ENCODE assay signal across 8 mouse cellular contexts in the genomic region with DNA sequence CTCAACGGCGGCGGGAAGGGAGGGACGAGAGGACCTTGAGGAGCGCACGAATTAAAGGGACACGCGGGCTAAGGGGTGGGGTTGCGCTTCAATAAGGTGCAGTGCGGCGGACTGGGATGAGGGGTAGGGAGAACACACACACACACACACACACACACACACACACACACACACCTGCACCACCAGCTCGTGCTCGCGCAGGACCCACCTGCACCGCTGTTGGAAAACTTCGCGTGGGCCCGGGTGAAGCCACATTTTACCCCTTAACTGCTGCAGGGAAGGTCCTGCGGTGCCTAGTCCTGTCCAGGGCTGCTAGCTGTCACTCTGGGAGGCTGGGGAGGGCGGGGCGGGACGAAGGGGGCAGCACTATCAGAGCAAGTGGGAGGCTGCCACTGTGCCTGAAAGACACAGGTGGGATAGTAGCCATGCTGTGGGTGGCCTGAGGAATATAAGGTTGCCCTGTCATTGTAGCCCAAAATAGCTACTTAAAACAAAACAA. TPM values are rescaled to one million over a fixed set of nuclear protein-coding genes. Genes with fewer than 3 reads are reported as not detected.
DNase-seq lines count a peak whose midpoint lies in the region; ATAC-seq and TF ChIP-seq lines count a peak whose summit lies in the region.

A gene (minus strand): TSS at position 321 of the 499 bp plus-strand sequence.

- H3K4me2 ChIP-seq in heart, embryonic 11.5 days: peak within 1 kb of the TSS; percentile 79
- peak within 1 kb of the TSS; percentile 75 for H3K4me2 ChIP-seq in midbrain, embryonic 15.5 days

- H3K4me3 ChIP-seq in bone marrow, adult 2 months (replicated peaks; ENCODE audit: control insufficient read depth, low read depth, low read length): peak within 1 kb of the TSS; percentile 47
- peak within 1 kb of the TSS; percentile 73 for H3K4me3 ChIP-seq in heart, embryonic 11.5 days (ENCODE audit: low read depth, low read length)
- peak within 1 kb of the TSS; percentile 69 for H3K4me3 ChIP-seq in midbrain, embryonic 15.5 days

- no peaks in the 10 kb centered on the region for H3K9me3 ChIP-seq in heart, embryonic 11.5 days (replicated peaks; ENCODE audit: control insufficient read depth, low read length)
- H3K9me3 ChIP-seq in midbrain, embryonic 15.5 days: no peaks in the 10 kb centered on the region

- no peak for DNase-seq in layer of hippocampus, adult 8-10 months (ENCODE audit: low spot score in 2 of 2)
- DNase-seq in layer of hippocampus, adult 9-11 months: no peak
- no peak for DNase-seq in left cerebral cortex, adult 8-10 months (ENCODE audit: low spot score in 2 of 2)
- DNase-seq in frontal cortex, postnatal 25 days (ENCODE audit: low spot score in 2 of 2): no peak

- TF ChIP-seq POLR2A in bone marrow, adult 2 months (IDR thresholded peaks at IDR 0.05; ENCODE audit: borderline replicate concordance, control insufficient read depth, low read depth, low read length): no peak

- H3K4me1 ChIP-seq in bone marrow, adult 2 months (ENCODE audit: control insufficient read depth, insufficient read depth, low read length): no peaks in the 10 kb centered on the region
- no peaks in the 10 kb centered on the region for H3K4me1 ChIP-seq in heart, embryonic 11.5 days (ENCODE audit: control insufficient read depth, insufficient read depth, low read length)
- H3K4me1 ChIP-seq in midbrain, embryonic 15.5 days: peaks cover 6% of the 10 kb centered on the region

- ATAC-seq in heart, embryonic 11.5 days (replicated peaks; ENCODE audit: insufficient number of reproducible peaks, low FRiP score, low TSS enrichment): peak; percentile 67
- ATAC-seq in midbrain, embryonic 15.5 days (replicated peaks): peak; percentile 80; the same call in 1 of the 2 replicates
- ATAC-seq in activated CD4-positive, CD25-positive, alpha-beta regulatory T cell, adult 4 months: no peak

- H3K27me3 ChIP-seq in heart, embryonic 11.5 days (ENCODE audit: control insufficient read depth, insufficient read depth, low read length): no peaks in the 10 kb centered on the region
- H3K27me3 ChIP-seq in midbrain, embryonic 15.5 days (replicated peaks): no peaks in the 10 kb centered on the region

- H3K9ac ChIP-seq in heart, embryonic 11.5 days (ENCODE audit: low read depth, low read length): peak within 1 kb of the TSS; percentile 83
- peak within 1 kb of the TSS; percentile 63 for H3K9ac ChIP-seq in midbrain, embryonic 15.5 days

- WGBS in bone marrow, adult 2 months: 2% methylated on average over 22 of the region's 22 CpGs
- WGBS in heart, embryonic 11.5 days (ENCODE audit: insufficient replicate concordance): 4% methylated on average over 22 of the region's 22 CpGs
- 2% methylated on average over 22 of the region's 22 CpGs for WGBS in midbrain, embryonic 15.5 days

- H3K27ac ChIP-seq in bone marrow, adult 2 months (ENCODE audit: control insufficient read depth, insufficient read depth, low read depth, low read length, poor library complexity): no peak within 1 kb of the TSS
- H3K27ac ChIP-seq in heart, embryonic 11.5 days (ENCODE audit: low read depth, low read length): peak within 1 kb of the TSS; percentile 62
- peak within 1 kb of the TSS; percentile 79 for H3K27ac ChIP-seq in midbrain, embryonic 15.5 days

- no peak for TF ChIP-seq CTCF in bone marrow, adult 2 months (IDR thresholded peaks at IDR 0.05; ENCODE audit: control insufficient read depth, insufficient read depth, low read length)

- H3K36me3 ChIP-seq in heart, embryonic 11.5 days (ENCODE audit: control insufficient read depth, insufficient read depth, low read length): no peaks in the 10 kb centered on the region
- H3K36me3 ChIP-seq in midbrain, embryonic 15.5 days (replicated peaks): no peaks in the 10 kb centered on the region

RNA-seq across cellular contexts. Expression of the gene that starts here (rescaled TPM):
- 100 to 1,000 TPM; 182 to 214 (median 199) TPM for total RNA-seq in layer of hippocampus, adult 8-10 months (2022)
- polyA plus RNA-seq in bone marrow, adult 2 months (2011; ENCODE audit: insufficient read depth, insufficient read length, low replicate concordance, missing spikeins): 1.6 and 3.4 TPM in 2 replicates
- polyA plus RNA-seq in heart, embryonic 11.5 days (2014; fragmentation: Nextera tagmentation; extraction: Ambion mirVana): 38.6 and 41.5 TPM in 2 replicates
- total RNA-seq in left cerebral cortex, adult 8-10 months (2022): 100 to 1,000 TPM; 154 to 182 (median 170) TPM
- 153 and 154 TPM in 2 replicates for polyA plus RNA-seq in midbrain, embryonic 15.5 days (2015; fragmentation: Nextera tagmentation; extraction: Ambion mirVana)
- polyA plus RNA-seq in activated CD4-positive, CD25-positive, alpha-beta regulatory T cell, adult 4 months (2017; shearing (Covaris generic)): 1 to 10 TPM in 1 of 2 experiments, not detected in 1; 1.2 TPM
